Mouse (Mus musculus): ENCODE results near the gene Socs7.

GRCm38 (mm10) chr11:97346383-97346782 is 16.0 kb upstream of the Socs7 start:
- no peak for TF ChIP-seq CTCF (IDR thresholded peaks at IDR 0.05; ENCODE audit: borderline replicate concordance, insufficient read depth, low read length)
- TF ChIP-seq POLR2A (IDR thresholded peaks at IDR 0.05; ENCODE audit: low read depth, low read length) = no peak
